Mouse (Mus musculus) forebrain, embryonic 14.5 days (tissue): Measurements from ENCODE around the gene Ctu2. TPM values are rescaled to one million over a fixed set of nuclear protein-coding genes. Genes with fewer than 3 reads are reported as not detected.

Experiments used
- ATAC-seq: fragments of 200-750 bp; cut with Nextera tagmentation; 2 replicates; pipeline ENCODE4 v1.8.0; 2017; ENCODE audit warnings: mild to moderate bottlenecking, moderate library complexity
- DNase-seq: peaks from one replicate; pipeline ENCODE4 v3.0.0-alpha.2; 2015; ENCODE audit warnings: low spot score
- H3K27ac ChIP-seq: fragments of 300-500 bp; sonication (generic); 2 replicates; pipeline ENCODE4 v1.5.1; 2014; ENCODE audit warnings: low read depth, mild to moderate bottlenecking, control low read depth, low read length, moderate library complexity
- H3K27me3 ChIP-seq: fragments of 300-500 bp; sonication (generic); replicated peaks from 2 replicates; pipeline ENCODE4 v1.6.1; 2014; ENCODE audit warnings: low read length, control low read depth, mixed read lengths; ENCODE audit not compliant: control insufficient read depth, insufficient read depth
- H3K36me3 ChIP-seq: fragments of 300-500 bp; sonication (generic); 2 replicates; pipeline ENCODE4 v1.6.1; 2014; ENCODE audit warnings: low read length, control low read depth; ENCODE audit not compliant: control insufficient read depth, insufficient read depth
- H3K4me1 ChIP-seq: fragments of 300-500 bp; sonication (generic); 2 replicates; pipeline ENCODE4 v1.6.1; 2014; ENCODE audit warnings: antibody characterized with exemption, low read length, control low read depth; ENCODE audit not compliant: control insufficient read depth, insufficient read depth
- H3K4me2 ChIP-seq: fragments of 300-500 bp; sonication (generic); 2 replicates; pipeline ENCODE4 v1.6.1; 2014; ENCODE audit warnings: mild to moderate bottlenecking, control low read depth, low read length
- H3K4me3 ChIP-seq: fragments of 300-500 bp; sonication (generic); 2 replicates; pipeline ENCODE4 v1.5.1; 2014; ENCODE audit warnings: low read depth, low read length, control low read depth
- H3K9ac ChIP-seq: fragments of 300-500 bp; sonication (generic); 2 replicates; pipeline ENCODE4 v1.6.1; 2014; ENCODE audit warnings: mild to moderate bottlenecking, low read length, control low read depth, moderate library complexity
- H3K9me3 ChIP-seq: fragments of 300-500 bp; sonication (generic); replicated peaks from 2 replicates; pipeline ENCODE4 v1.6.1; 2016; ENCODE audit warnings: low read length, control low read depth, mixed read lengths; ENCODE audit not compliant: control insufficient read depth
- WGBS: fragments of 180-500 bp; shearing (Covaris S2); extraction: QIAGEN DNeasy Blood & Tissue Kit; methylation state at CpG from one replicate; pipeline ENCODE4 v1.1.7; 2014; 5-methylcytosine and 5-hydroxymethylcytosine counted together
- polyA plus RNA-seq: library from polyadenylated mRNA; unstranded; fragments of >200 nt; fragmentation: Nextera tagmentation; extraction: Ambion mirVana; gene quantifications from 2 replicates; pipeline ENCODE4 v1.2.1, GENCODE M21; 2014

Ctu2 gene
- polyA plus RNA-seq, 1 experiment from 2014 or later: 81.3 TPM

DNA sequence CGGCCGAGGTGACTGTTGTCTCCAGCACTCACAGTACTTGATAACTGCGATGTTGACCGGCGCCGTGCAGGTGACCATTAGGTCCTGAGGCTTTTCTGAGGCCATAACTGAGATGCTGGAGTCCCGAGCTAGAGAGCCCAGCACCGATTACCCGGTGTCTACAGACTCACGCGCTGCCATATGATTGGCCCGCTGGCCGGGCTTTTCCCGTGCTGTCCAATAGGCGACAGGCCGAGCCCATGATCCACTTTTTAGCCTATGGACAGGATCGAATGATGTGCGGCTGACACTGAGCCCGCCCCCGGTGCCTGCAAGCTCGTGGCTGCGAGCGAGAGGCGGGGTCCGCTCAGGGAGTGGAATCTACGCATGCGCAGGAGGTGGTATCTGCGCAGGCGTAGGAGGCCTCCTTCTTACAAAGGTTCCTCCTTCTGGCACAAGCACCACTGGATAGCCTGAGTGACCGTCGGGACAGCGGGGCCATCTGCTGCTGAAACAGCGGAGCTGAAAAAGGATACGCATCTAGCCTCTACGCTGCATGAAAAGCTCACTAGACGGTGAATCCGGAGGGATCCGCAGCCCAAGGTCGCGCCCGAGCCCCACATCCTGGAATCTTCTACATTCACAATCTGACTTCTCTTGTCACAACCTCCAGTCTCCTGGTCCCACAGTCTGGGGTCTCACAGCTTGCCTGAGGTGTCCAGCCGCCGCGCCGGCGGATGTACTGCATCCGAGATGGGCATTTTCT, 32.5 kb upstream of the Ctu2 start, which contains the start of gene Mvd:
TSS of gene Mvd (minus strand) at position 161 of the 745 bp plus-strand sequence.
- under 1% methylated on average over 47 of the region's 47 CpGs for WGBS
- H3K9me3 ChIP-seq: no peaks in the 10 kb centered on the region
- H3K9ac ChIP-seq: peak within 1 kb of the TSS; percentile 77
- H3K4me1 ChIP-seq: peaks cover 14% of the 10 kb centered on the region; the same call in 1 of the 2 replicates
- ATAC-seq (peak; percentile 98), DNase-seq (peak; percentile 100)
- H3K27me3 ChIP-seq: no peaks in the 10 kb centered on the region
- H3K4me3 ChIP-seq: peak within 1 kb of the TSS; percentile 70
- peaks cover 8% of the 10 kb centered on the region for H3K36me3 ChIP-seq
- peak within 1 kb of the TSS; percentile 94 for H3K4me2 ChIP-seq
- peak within 1 kb of the TSS; percentile 95 for H3K27ac ChIP-seq

DNA sequence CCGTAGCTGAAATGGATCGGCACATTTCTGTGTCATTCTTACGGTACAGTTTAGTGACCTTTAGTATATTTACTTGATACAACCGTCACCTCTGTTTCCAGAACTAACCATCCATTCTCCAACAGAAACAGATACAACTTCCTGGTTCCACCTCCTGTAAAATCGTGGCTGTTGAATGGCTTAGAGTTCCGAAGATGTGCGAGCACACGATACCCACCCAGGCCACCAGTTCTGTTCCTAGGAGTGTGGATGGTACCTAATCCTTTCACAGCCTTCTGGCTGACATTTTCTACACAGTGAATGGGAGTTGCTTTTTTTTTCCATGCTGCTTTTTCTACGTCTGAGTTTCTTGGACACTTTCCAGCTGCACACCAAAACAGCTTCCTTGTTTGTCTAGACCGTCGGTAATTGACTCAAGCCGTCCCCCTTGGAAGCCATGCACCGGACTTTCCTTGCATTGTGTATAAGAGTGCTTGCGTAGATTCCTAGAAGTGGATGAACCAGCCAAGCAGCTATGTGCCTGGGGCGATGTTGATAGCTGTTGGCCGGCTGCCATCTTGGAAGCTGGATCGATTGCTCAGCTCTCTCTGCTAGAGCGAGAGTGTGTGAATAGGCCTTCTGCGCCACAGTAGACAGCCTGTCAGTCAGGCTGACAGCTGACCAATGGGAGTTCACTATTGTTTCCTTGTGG, 31.7 kb upstream of the Ctu2 start:
- H3K27me3 ChIP-seq: no peaks in the 10 kb centered on the region
- DNase-seq (peak; percentile 97), ATAC-seq (peak; percentile 56)
- peak overlapping the region; percentile 70 for H3K4me3 ChIP-seq
- H3K9me3 ChIP-seq: no peaks in the 10 kb centered on the region
- 4% methylated on average over 19 of the region's 19 CpGs for WGBS
- H3K27ac ChIP-seq: peak overlapping the region; percentile 95
- peaks cover 14% of the 10 kb centered on the region; the same call in 1 of the 2 replicates for H3K4me1 ChIP-seq
- H3K36me3 ChIP-seq: peaks cover 6% of the 10 kb centered on the region
- H3K4me2 ChIP-seq: peak overlapping the region; percentile 55
- peak overlapping the region; percentile 72 for H3K9ac ChIP-seq

- Histone ChIP-seq H3K27me3 (no peaks in the 10 kb centered on the region), H3K27ac (no peak overlapping the region), H3K9me3 (no peaks in the 10 kb centered on the region), H3K4me3 (no peak overlapping the region), H3K9ac (no peak overlapping the region), H3K4me1 (peaks cover 14% of the 10 kb centered on the region; the same call in 1 of the 2 replicates), H3K4me2 (peak overlapping the region; percentile 55; the same call in 1 of the 2 replicates), H3K36me3 (no peaks in the 10 kb centered on the region)
- 66% methylated on average over 3 of the region's 3 CpGs for WGBS
- no peak for DNase-seq
- ATAC-seq: no peak
Measured at GRCm38 (mm10) chr8:122445203-122445602, 30.7 kb upstream of the Ctu2 start.

DNA sequence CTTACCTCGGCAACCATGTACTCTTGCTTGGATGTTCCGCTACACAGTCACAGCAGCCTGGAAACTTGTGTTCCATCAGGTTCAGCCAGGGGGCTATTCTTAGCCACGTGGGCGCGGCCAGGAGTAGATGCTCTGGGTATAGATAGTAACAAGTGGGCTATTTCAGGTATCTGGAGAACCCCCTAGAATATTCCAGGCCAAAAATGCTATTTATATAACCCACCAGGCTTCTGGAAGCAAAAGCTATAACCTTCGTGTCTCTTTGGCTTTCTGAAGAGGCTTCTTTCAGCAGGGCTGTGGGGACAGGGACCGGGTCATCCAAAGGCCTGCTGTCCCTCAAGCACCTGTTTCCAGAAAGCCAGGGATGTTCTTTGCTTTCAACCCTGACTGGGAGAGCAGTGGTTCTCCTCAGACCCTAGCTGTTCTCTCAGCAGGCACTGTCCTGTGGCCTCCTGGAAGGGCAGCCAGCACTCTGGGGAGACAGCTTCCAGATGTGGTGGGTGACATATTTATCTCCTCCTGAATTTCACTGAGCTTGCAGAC, 24.7 kb upstream of the Ctu2 start:
- Histone ChIP-seq H3K4me3 (no peak overlapping the region), H3K4me1 (no peaks in the 10 kb centered on the region), H3K4me2 (no peak overlapping the region), H3K27me3 (no peaks in the 10 kb centered on the region), H3K36me3 (no peaks in the 10 kb centered on the region), H3K9ac (no peak overlapping the region), H3K9me3 (no peaks in the 10 kb centered on the region), H3K27ac (no peak overlapping the region)
- no peak for ATAC-seq
- 80% methylated on average over 7 of the region's 7 CpGs for WGBS
- DNase-seq: no peak

DNA sequence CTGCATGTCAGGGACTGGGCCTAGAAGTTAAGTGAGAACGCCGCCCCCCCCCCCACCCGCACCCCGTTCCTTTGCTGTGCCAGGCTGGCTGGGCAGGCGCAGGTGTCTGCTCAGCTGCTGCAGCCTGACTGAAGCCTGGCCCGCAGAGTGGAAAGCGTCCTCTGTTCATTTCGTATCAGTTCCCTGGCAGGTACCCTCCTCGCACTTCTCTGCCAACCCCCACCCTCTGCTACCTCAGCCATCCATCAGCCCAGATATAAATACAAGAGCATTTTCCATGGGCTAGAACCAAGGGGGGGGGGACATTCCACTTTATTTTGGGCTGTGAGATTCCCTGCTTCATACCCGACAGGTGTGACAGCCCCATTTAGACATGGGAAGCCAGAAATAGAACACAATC, 23.8 kb upstream of the Ctu2 start:
- Histone ChIP-seq H3K36me3 (no peaks in the 10 kb centered on the region), H3K4me3 (no peak overlapping the region), H3K4me1 (no peaks in the 10 kb centered on the region), H3K9me3 (no peaks in the 10 kb centered on the region), H3K9ac (no peak overlapping the region), H3K27ac (no peak overlapping the region), H3K27me3 (no peaks in the 10 kb centered on the region), H3K4me2 (no peak overlapping the region)
- WGBS: 89% methylated on average over 10 of the region's 10 CpGs
- ATAC-seq: no peak
- DNase-seq: no peak

DNA sequence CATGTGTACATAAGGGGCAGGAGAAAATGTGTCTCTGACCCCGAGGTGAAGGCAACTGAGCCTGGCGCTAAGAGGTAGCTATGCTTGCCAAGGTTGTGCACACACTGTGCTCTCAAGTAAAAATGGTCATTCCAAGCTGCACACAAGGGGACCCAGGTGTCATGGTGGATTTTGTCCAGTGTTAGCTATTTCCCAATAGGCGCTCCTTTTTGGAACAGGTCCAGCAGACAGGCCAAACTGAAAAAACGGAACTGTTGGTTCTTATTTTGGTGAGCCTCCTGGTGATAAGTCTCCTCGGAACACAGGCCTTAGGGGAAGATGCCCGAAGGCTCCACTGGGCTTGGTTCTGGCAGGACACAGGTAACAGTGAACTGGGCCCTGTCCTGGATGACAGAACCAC, 21.5 kb upstream of the Ctu2 start:
- Histone ChIP-seq H3K4me2 (no peak overlapping the region), H3K9me3 (no peaks in the 10 kb centered on the region), H3K27ac (no peak overlapping the region), H3K4me3 (no peak overlapping the region), H3K27me3 (peaks cover 2% of the 10 kb centered on the region; the same call in 1 of the 2 replicates), H3K9ac (no peak overlapping the region), H3K4me1 (no peaks in the 10 kb centered on the region), H3K36me3 (no peaks in the 10 kb centered on the region)
- ATAC-seq (no peak), DNase-seq (no peak)
- WGBS: 93% methylated on average over 6 of the region's 6 CpGs

GRCm38 (mm10) chr8:122457171-122457570, 18.8 kb upstream of the Ctu2 start:
- H3K27me3 ChIP-seq: peaks cover 30% of the 10 kb centered on the region
- no peak overlapping the region for H3K9ac ChIP-seq
- 74% methylated on average over 11 of the region's 11 CpGs for WGBS

DNA sequence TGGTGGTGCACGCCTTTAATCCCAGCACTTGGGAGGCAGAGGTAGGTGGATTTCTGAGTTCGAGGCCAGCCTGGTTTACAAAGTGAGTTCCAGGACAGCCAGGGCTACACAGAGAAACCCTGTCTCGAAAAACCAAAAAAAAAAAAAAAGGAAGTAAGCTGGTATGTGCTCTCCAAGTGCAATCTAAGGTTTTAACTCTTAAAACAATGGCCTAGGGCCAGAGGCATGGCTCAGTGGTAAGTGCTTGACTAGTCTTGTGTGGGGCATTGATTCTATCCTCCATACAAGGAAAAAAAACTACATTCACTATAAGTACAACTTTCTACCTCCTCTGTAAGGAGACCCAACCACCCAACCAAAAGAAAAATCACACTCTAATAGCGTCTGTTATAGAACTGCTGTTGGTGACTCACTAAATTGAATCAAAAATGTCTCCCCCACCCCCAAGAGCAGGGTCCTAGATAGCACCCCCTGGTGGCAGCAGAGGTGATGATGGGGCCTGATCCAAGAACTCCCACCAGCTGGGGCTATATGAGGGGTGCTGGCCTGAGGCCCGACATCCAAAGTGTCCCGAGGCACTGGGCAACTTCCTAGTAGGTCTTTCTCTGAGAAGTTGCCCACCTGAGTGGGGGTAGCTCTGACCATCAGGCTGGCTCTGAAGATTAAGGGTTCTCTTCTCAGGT, 16.6 kb upstream of the Ctu2 start:
- DNase-seq: no peak
- H3K4me3 ChIP-seq: no peak overlapping the region
- peaks cover 6% of the 10 kb centered on the region; the same call in 1 of the 2 replicates for H3K4me1 ChIP-seq
- H3K27ac ChIP-seq: no peak overlapping the region
- H3K36me3 ChIP-seq: no peaks in the 10 kb centered on the region
- H3K9me3 ChIP-seq: no peaks in the 10 kb centered on the region
- no peak overlapping the region for H3K4me2 ChIP-seq
- no peak for ATAC-seq
- H3K27me3 ChIP-seq: peaks cover 38% of the 10 kb centered on the region
- no peak overlapping the region for H3K9ac ChIP-seq
- WGBS: 55% methylated on average over 6 of the region's 6 CpGs

More at GRCm38 (mm10) chr8:122457171-122457570, 18.8 kb upstream of the Ctu2 start:
- no peak for ATAC-seq
- DNase-seq: no peak
- H3K36me3 ChIP-seq: no peaks in the 10 kb centered on the region
- H3K9me3 ChIP-seq: no peaks in the 10 kb centered on the region
- peaks cover 6% of the 10 kb centered on the region; the same call in 1 of the 2 replicates for H3K4me1 ChIP-seq
- no peak overlapping the region for H3K4me2 ChIP-seq
- no peak overlapping the region for H3K27ac ChIP-seq
- no peak overlapping the region for H3K4me3 ChIP-seq
